Mouse (Mus musculus): ENCODE data around the gene Trpt1.
A peak's percentile ranks its signal among the peaks of the same experiment; 100 is the strongest.

Gene Trpt1

DNA sequence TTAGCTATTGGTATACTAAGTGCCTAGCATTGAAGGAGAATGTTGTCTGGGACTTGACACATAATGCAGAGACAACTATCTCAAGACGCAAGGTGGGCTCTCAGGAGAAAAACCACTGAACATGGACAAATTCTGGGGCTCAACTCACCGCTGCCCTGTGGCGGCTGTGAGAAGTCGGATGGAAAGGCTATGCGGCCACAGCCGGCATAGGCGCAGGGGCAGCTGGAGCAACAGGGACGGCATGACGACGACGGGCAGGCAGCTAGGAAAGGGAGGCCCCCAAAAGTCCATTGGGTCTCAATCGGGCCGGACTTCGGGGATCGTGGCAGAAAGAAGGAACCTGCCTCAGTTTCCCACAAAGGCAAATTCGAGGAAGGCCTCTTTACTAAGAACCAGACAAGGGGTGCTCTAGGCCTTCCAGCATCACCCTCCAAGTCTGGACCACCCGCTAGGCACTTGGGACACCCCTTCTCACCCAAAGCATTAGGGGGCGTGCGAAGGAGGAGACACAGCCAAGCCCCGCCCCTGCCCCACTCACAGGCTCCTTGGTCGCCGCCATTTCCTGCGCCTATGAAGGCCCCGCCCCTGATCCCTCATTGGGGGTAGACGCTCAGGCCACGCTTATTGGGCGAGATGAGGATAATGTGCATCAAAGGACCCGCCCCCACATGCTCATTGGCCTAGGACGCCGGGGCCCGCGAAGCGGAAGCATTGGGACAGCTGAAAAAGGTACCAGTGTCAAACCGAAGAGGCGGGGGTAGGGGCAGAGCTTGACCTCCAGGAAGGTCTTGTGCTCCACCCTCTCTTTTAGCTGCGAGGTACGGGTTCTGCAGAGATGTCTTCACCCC is 3.7 kb upstream of the Trpt1 start, which contains the start of gene Dnajc4:
Gene Dnajc4, minus strand, starts transcription at position 562 of the 848 bp plus-strand sequence.
- peak; percentile 98 for DNase-seq (ENCODE audit: low read depth, low spot score)

DNA sequence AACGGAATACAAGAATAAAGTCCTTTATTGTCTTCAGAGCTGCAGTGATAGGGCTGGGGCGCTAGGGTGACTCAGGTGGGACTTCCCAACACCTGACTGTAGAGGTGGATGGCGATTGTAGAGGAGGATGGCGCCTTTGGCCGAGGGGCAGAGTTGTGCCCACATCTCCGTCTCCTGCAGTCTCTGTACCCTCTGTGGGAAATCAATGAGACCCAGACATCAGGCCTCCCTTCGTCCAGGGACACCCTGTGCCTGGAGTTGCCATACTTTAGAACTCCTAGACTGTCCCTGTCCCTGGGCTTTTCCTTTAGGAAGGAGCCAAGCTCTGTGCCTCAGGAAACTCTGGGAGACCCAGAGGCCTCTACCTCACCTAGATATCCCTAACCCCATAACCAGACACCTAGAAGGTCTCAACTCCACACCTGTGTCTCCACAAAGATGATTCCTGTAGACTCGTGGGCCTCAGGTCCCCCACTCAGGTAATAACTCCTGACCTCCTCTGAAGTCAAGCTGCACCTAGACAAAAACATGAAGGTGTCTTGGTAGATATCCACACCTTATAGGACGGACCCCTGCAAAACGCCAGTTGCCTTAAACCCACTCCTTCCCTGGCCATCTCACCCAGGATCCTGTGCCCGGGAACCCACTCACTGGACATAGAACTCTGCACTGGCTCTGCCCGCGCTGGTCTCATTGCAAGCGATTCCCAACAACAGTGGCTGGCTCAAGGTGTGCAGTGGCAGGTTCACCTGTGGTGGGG is 2.7 kb upstream of the Trpt1 start:
- DNase-seq (ENCODE audit: low read depth, low spot score): no peak

DNA sequence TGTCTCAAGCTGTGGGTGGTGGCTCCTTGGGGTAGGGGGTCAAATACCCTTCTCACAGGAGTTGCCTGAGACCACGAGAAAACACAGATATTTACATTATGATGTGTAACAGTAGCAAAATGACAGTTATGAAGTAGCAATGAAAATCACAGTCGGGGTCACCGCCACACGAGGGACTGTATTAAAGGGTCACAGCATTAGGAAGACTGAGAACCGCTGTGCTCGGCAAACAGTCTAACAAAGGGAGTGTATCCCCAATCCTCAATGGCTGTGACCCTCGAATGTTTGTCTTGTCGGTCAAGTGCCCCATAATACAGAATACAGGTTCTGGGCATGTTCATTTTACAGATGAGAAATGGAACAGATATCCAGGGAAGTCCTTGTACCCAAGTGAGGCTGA is 1.9 kb upstream of the Trpt1 start:
- no peak for DNase-seq (ENCODE audit: low read depth, low spot score)

DNA sequence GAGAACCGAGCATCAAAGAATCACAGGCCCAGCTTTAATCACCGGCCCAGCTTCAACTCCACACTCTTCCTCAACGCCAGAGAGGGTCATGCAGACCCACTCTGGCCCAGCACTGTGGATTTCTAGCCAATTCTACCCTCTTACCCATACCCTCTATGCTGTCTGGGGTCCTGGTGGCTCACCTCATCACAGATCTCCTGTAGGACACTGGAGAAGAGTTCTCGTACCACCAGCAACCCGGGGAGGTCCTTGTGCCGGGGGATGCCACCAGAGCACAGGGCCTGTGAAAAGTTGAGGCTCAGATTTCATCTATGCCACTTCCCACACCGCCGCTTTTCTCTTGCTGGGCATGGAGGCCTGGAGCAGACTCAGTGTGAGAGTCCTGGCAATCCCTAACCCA is 1.4 kb upstream of the Trpt1 start:
- DNase-seq (ENCODE audit: low read depth, low spot score): no peak

DNA sequence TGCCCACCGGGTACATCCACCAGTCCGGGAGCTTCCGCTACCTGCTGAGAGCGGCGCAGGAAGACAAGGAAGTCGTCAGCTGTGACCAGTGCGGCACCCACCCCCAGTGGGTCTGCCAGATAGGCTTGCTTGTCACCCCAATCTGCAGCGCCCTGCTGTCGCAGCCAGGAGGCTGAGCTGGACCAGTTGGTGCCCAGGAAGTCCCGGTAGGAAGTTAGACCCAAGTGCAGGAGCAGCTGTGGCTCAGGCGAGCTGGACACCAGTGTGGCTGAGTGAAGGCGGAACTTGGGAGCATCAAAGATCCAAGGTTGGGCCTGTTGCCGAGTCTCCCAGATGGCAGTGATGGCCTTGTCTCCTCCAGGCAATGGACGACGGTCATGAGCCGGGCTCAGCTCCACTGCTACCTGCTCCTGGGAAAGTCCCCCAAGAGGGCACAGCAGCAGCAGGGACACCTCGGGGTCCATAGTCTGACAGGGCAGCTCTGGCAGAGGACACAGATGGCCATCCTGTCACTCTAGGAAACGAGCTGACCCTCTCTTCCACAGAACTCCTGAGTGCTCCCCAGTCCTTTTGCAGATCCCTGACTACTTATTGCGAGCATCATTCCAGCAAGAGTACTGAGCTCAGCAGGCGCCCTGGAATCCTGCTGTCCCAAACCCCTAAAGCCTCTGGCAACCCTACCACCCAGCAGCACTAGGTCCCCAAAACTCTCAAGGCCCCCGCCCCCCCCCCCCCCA is 508 bp upstream of the Trpt1 start:
- peak; percentile 38 for DNase-seq (ENCODE audit: low read depth, low spot score)

DNA sequence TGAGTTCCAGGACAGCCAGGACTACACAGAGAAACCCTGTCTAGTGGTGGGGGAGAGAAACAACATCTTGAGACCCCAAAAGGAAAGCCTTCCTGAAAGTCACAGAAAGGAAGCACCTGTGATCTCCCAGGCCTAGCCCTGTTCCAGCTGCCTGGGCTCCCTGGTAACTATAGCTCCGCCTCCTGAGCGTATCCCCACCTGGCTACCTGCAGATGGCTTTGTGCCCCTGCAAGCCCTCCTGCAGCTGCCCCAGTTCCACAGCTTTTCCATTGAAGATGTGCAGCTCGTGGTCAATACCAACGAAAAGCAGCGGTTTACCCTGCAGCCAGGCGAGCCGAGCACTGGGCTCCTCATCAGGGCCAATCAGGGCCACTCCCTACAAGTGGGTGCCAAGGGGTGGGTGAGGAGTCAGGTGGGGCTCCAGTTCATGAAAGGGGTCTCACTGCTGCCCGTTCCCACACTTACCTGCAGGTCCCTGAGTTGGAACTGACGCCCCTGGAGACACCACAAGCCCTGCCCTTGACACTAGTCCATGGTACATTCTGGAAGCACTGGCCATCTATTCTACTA is 1.9 kb downstream of the Trpt1 start:
- DNase-seq (ENCODE audit: low read depth, low spot score): no peak

DNA sequence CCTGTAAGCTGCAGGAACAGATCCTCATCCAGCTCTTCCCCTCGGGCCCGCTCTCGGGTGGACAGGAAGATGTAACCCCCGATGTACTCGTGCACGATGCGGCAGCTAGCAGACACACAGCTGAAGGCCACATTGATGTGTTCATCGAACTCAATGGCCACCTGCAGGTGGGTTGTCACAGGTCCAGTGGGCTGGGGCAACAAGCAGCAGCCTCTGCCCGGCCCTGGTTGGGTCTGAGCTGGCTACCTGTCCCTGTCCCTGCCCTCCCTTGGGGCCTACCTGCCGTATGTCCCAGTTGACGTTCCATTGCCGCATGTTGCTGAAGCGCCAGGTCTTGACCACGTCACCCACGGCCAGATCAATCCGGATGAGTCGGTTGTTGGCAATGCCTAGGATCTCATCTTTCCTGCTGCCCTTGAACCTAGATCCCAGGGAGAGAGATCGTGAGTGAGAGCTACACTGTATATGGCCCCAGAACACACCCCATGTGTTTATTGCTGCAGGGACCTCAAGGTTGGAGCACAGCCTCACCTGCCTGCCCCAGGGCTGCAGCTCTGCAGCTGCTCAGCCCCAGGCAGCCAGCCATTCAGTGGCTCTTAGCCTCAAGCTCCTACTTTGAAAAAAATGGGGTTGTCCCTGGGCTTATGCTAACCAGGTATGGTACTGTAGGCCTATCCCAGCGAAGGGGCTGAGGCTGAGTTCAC is 3.6 kb downstream of the Trpt1 start:
- DNase-seq (ENCODE audit: low read depth, low spot score): no peak

DNA sequence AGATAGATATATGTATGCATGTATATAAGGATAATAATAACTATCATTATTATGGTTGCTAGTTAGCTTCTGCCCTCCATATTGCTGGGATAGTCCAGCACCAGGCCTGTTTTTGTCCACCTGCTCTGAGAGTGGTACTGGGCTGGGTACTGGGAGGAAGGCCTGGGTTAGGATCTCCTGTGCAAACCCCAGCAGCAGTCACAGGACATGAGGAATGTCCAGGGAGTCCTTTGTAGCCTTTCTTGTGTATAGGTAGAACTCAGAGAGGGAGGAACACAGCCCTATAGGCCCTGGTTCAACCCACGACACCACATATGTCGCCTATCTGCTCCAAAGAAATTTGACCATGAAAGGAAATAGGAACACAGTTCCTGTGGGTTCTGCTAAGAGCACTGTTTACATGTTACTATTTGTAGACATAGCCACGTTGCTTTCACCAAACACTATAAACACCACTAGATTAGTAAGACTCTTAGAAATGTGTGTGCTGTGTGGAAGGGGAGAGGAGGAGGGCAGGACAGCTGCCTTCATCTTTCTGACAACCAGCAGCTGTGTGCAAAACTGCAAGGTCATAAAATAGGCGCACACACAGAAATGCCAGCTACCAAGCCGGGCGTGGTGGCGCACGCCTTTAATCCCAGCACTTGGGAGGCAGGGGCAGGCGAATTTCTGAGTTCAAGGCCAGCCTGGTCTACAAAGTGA is 11.1 kb downstream of the Trpt1 start:
- no peak for DNase-seq (ENCODE audit: low read depth, low spot score)

DNA sequence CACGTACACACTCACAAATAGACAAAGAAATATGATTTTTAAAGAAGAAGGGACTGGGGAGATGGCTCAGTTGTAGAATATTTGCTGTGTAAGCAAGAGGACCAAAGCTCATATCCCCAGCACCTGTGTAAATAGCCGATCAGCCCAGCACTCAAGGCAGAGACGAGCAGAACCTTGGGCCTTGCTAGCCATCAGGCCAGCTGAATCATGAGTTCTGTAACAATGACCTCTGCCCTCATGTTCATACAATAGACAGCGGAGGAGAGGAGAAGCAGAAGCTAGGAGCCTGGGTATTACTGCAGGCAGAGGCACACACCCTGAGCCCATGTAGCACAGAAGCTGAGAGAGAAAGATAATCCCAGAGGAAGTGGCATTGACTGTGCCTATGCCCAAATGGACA is 16.5 kb downstream of the Trpt1 start:
- DNase-seq (ENCODE audit: low read depth, low spot score): no peak

DNA sequence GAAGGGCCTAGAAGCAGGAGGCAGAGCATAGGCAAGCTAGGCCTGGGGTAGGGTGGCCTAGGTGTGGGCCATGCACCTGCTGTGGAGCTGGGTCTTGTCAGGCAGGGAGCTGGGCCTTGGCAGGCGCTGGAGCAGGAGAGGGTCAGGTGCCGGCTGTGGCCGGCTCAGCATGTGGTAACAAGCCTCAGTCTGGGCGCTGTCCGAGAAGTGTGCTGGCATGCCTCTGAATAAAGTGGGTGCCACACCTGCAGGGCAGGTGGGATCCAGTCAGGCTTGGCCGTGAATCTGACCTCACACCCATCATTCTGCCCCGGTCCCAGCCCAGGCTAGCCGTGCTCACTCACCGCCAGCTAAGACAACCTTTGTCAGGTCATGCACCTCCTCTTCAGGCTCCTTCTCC is 18.1 kb downstream of the Trpt1 start:
- DNase-seq (ENCODE audit: low read depth, low spot score): no peak

DNA sequence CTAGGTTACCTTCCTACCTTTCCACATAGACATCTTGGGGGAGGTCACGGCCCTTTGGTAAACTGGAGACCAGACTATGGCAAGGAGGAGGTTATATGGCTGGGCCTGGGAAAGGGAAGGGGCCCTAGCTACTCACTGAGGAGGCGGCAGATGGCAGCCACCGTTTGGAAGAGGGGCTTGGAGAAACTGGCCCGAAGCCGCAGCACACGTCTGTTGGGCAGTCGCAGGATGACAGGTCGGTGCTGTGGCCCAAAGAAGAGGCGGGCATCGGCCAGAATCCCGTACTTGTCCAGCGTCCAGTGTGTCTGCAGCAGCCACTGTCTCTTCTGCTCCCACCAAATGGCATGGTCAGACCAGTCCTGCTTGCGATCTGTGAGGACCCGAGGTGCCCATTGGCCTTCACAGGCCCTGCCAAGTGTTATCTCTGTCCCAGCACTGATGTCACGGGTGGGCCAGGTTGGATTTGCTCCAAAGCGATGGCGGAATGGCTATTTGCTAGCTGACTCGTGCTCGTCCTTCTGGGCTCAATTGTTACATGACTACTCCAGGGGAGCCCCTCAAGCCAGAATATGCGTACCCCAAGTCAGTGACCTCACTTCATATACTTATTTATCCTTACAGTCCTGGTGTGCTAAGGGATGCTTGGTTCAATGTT is 18.7 kb downstream of the Trpt1 start:
- no peak for DNase-seq (ENCODE audit: low read depth, low spot score)

DNA sequence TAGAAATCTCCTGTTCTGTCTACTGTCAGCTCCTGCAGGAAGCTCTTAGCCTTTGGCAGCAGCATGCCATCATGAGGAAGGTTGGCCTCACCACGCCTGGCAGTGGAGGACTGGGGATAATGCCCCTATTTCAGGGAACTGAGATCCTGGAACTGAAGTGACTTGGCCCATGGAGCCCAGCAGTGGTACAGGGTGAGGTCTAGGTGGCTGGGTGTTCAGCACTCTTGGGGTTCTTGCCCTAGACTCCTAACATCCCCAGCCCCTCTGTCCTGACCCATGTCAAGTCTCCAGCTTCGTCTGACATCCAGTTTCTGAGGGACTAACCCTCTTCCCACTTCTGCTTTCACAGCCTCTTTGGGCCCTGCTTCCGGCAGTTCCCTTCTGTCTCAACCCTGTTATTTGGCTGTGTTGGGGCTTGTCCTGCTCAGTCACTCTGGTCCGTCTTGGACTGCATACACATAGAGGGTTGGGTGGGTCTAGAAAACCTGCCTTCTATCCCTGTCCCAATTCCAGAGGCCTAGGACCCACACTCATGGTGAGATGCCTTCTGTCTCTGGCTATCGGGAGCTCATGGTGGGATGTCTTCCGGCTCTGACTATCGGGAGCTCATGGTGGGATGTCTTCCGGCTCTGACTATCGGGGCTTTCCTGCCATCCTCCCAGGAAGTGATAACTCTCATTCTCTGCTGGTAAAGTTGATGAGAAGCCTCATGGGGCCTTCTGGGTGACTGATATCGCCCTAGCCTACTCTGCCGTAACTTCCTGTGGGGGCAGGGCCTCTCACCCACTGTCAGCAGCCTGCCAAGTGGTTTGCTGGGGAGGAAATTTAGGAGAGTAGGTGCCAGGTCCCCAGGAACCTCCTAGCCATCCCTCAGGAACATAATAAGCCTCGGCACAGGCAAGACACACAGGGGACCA is 21.9 kb downstream of the Trpt1 start:
- DNase-seq (ENCODE audit: low read depth, low spot score): peak; percentile 86

DNA sequence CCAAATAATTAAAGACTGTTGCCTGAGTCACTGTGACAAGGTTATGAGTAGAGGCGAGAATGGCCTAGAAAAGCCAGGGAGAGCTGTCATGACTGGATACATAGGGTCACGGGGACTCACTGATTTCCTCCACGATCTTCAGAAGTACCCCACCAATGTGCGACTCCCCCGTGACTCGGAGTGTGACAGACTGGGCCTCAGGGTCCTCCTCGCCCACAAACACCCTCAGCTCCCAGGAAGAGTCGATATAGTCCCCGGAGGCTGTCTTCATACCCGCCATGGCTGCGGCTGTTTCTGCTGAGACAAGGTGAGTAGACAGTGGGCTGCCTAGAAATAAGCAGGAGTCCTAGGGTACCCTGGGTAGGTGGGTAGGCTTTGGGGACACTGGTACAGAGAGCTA is 22.6 kb downstream of the Trpt1 start:
- no peak for DNase-seq (ENCODE audit: low read depth, low spot score)

DNA sequence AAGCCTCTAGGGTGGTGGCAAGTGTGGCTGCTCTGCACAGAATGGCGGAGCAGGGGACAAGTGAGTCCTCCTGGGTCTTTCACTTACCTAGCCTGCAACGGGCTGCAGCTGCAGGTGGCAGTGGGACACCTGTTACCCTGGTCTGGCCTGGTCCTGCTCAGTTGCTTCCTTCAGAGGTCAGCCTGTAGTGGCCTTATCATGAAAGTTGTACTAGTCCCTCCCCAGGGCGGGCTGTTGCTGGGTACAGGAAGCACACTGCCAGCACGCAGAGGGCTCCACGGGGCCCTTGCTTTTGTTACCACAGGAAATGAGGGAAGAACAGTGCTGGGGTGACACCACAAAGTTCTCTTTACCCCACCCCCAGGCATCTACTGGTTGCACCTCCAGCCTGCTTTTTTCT is 23.3 kb downstream of the Trpt1 start, which contains the start of gene Fermt3:
Gene Fermt3, minus strand, starts transcription at position 279 of the 400 bp plus-strand sequence.
- DNase-seq (ENCODE audit: low read depth, low spot score): peak; percentile 90

DNA sequence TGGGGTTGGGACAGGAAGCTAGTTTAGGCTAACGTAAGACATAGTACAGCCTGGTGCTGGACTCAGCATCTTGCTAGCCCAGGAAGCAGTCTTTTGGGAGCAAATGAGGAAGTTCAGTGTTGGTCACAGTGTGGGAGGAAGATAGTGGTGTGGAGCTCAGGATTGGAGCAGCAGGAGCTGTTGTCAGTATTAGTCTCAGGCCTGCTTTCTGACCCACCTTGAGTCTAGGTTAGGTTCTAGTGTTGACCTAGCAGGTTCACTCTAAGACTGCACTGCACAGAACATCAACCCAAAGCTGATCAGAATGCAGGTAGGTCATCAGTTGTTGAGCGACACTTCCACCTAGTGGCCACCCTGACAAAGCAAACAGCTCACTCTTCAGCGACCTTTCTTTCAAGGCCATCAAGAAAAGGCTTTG is 24.3 kb downstream of the Trpt1 start:
- DNase-seq (ENCODE audit: low read depth, low spot score): peak; percentile 83

DNA sequence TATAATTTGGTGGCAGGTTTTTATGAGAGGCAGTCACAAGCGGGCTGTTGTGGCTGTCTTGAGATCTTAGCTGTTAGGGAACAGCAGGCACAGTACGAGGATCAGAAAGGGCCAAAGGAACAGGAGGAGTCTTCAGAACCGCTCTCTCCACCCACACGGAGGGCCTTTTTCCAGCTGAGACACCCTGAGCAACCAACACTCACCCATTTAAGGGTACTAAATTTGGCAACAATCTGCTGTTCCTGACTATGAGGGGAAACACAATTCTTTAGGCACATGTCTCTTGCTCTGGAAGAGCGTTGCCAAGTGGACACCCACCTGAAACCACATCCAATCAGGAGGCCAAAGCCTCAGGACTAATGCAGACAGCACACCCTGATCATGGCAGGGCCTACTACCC is 33.6 kb downstream of the Trpt1 start:
- DNase-seq (ENCODE audit: low read depth, low spot score): no peak

DNA sequence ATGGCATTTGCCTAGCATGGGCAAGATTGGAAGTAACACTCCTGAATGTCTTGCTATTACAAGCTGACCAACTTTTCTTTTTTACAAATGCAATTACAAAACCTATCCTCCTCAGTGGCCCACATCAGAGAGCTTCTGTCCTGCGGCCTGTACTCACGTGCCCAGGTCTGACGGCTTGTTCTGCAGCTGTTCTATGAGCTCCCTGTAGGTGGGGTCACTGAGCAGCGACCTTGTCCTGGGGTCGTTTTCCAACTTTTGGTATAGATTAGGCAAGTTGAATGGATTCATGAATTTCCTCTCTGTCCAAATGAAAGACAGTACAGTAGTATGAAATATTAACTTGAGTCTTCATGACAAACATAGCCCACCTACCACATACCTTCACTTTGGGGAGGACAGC is 38.1 kb downstream of the Trpt1 start:
- no peak for DNase-seq (ENCODE audit: low read depth, low spot score)

DNA sequence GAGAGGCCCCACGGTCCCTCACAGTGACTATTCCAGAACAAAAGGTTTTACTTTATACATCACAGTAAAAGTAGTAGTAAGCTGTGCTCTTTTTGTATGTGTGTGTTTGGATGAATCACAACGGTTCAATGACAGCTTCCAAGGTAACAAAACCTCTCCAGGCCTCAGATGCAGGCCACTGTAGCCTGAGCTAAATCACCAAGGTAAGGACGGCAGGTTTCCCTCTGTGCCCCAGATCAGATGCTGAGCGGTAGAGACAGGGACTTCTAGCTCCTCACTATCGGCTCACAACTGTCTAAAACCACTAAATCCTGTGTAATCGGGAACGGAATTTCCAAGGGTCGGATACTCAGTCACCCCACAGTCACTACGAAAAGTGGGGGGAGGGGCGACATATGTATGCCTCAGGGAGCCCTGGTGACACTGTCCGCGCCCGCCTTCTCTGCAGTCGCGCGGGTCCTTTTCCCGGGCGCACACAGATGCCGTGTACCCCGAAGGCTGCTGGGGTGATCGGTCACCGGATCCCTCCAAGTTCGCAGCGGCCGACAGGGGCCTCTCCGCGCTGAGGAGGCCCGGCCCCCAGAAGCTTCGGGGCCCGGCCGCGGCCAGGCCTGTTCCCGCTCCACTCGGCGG is 43.3 kb downstream of the Trpt1 start:
- DNase-seq (ENCODE audit: low read depth, low spot score): peak; percentile 82
